Comparison of ENCODE assay signal across 17 mouse cellular contexts in genomic region chr2:69716483-69716882, GRCm38 (mm10). TPM values are rescaled to one million over a fixed set of nuclear protein-coding genes. Genes with fewer than 3 reads are reported as not detected.
"Had no signal": no experiment of that assay in that cellular context is flagged by ENCODE, and none has a peak within 500 bp of the region (broad histone marks: within the 10 kb centered on the region; RNA-seq: fewer than 3 reads in every experiment).

No protein-coding gene starts in this region.

- H3K9ac ChIP-seq: limb, embryonic 12.5 days; liver, embryonic 14.5 days; midbrain, embryonic 13.5 days; neural tube, embryonic 15.5 days had no signal

- H3K9me3 ChIP-seq: limb, embryonic 12.5 days; midbrain, embryonic 13.5 days; neural tube, embryonic 15.5 days had no signal

- H3K4me2 ChIP-seq: limb, embryonic 12.5 days; midbrain, embryonic 13.5 days; neural tube, embryonic 15.5 days had no signal

- ATAC-seq: midbrain, embryonic 13.5 days had no signal

- H3K27ac ChIP-seq: kidney, postnatal 0 days; layer of hippocampus, adult 2 months; limb, embryonic 12.5 days; liver, embryonic 14.5 days; macrophage; midbrain, embryonic 13.5 days; neural tube, embryonic 15.5 days had no signal

- H3K36me3 ChIP-seq: limb, embryonic 12.5 days; midbrain, embryonic 13.5 days; neural tube, embryonic 15.5 days had no signal

- H3K4me3 ChIP-seq: layer of hippocampus, adult 2 months; limb, embryonic 12.5 days; midbrain, embryonic 13.5 days; neural tube, embryonic 15.5 days had no signal

- DNase-seq: kidney, adult 11 months; kidney, adult 9 months; kidney, postnatal 4 days; liver; lung, adult 2 months; lung, postnatal 10 days; right cerebral cortex, adult 18-20 months; right cerebral cortex, postnatal 25 days; thymus, postnatal 4 days had no signal

RNA-seq across cellular contexts. Expression of gene Klhl41, which starts 46.6 kb away (rescaled TPM):
- polyA plus RNA-seq: macrophage; small intestine, adult 2 months had no signal
